Mouse (Mus musculus): ENCODE results near the gene Gm7145. TPM values are rescaled to one million over a fixed set of nuclear protein-coding genes. Genes with fewer than 3 reads are reported as not detected.
"Not testable (repeated sequence)": the region's sequence is repeated elsewhere in the genome, so short reads cannot be mapped to it uniquely, and the experiment has no call there.

The Gm7145 gene
- not detected in 2 replicates for polyA plus RNA-seq (2012; rRNA removed)

DNA sequence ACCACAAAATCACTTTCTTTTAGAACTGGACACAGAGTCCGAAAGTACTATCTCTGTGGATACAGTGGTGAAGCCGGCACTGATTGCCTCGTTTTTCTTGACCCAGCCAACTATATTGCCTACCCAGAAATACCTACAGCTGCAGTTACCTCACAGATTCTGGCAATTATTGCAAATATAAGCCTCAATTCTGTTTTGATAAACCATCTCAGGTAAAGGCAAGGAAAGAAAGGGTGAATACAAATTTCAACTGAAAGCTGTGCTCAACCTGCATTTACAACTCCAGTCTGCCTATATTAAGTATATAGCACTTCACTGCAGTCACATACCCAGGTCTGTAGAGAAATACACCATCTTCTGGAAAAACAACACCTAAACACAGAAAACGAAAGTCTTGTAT, at the start of gene Gm7145:
Gene Gm7145, plus strand, starts transcription at position 301 of the 400 bp plus-strand sequence.
- 79% methylated on average over 4 of the region's 4 CpGs for WGBS
- TF ChIP-seq CTCF (IDR thresholded peaks at IDR 0.05; ENCODE audit: borderline replicate concordance, control insufficient read depth, extremely low read depth, insufficient read depth, low read length, poor library complexity) (no peak), POLR2A (IDR thresholded peaks at IDR 0.05; ENCODE audit: control insufficient read depth, extremely low read depth, insufficient read depth, low read length, poor library complexity) (no peak)
- no peak for DNase-seq
- Histone ChIP-seq H3K4me1 (replicated peaks; ENCODE audit: control insufficient read depth, insufficient read depth, low read length) (no peaks in the 10 kb centered on the region), H3K27ac (ENCODE audit: control insufficient read depth, insufficient read depth, low read length) (no peak within 1 kb of the TSS), H3K4me3 (ENCODE audit: control insufficient read depth, insufficient read depth, low read length) (no peak within 1 kb of the TSS), H3K27me3 (ENCODE audit: control insufficient read depth, insufficient read depth, low read length) (no peaks in the 10 kb centered on the region), H3K36me3 (ENCODE audit: control insufficient read depth, insufficient read depth, low read length) (no peaks in the 10 kb centered on the region)

DNA sequence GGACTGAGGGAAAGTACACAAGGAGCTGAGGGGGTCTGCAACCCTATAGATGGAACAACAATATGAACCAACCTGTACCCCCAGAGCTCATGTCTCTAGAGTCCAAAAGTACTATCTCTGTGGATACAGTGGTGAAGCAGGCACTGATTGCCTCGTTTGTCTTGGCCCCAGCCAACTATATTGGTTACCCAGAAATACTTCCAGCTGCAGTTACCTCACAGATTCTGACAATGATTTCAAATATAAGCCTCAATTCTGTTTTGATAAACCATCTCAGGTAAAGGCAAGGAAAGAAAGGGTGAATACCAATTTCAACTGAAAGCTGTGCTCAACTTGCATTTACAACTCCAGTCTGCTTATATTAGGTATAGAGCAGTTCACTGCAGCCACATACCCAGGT, 38.0 kb upstream of the Gm7145 start, which contains the start of gene Gm28168:
Gene Gm28168, plus strand, starts transcription at position 301 of the 400 bp plus-strand sequence.
- not testable (repeated sequence) for H3K27me3 ChIP-seq (ENCODE audit: control insufficient read depth, insufficient read depth, low read length); H3K4me1 ChIP-seq (replicated peaks; ENCODE audit: control insufficient read depth, insufficient read depth, low read length); H3K36me3 ChIP-seq (ENCODE audit: control insufficient read depth, insufficient read depth, low read length); H3K27ac ChIP-seq (ENCODE audit: control insufficient read depth, insufficient read depth, low read length); DNase-seq; H3K4me3 ChIP-seq (ENCODE audit: control insufficient read depth, insufficient read depth, low read length)
- WGBS = 48% methylated on average over 1 of the region's 1 CpGs

DNA sequence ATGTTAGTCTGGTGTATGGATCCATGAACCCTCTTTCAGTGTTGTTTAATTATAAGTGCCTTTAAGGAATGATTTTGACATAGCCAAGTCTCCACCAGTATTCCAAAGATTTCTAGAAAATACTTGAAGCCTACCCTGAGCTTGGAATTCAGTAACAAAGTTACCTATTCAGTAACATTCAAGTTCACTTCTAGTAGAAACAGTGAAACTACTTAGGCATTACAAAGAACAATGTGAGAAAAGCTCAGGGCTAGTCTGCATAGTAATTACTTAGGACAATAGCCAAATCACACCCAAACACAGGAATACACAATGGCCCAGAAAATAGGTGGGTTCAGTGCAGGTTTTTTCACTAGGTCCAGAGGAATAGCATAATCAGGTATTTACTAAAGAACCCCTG, 38.1 kb downstream of the Gm7145 start:
- DNase-seq; H3K27ac ChIP-seq (ENCODE audit: control insufficient read depth, insufficient read depth, low read length); H3K4me1 ChIP-seq (replicated peaks; ENCODE audit: control insufficient read depth, insufficient read depth, low read length); H3K4me3 ChIP-seq (ENCODE audit: control insufficient read depth, insufficient read depth, low read length); H3K27me3 ChIP-seq (ENCODE audit: control insufficient read depth, insufficient read depth, low read length); H3K36me3 ChIP-seq (ENCODE audit: control insufficient read depth, insufficient read depth, low read length): not testable (repeated sequence)

DNA sequence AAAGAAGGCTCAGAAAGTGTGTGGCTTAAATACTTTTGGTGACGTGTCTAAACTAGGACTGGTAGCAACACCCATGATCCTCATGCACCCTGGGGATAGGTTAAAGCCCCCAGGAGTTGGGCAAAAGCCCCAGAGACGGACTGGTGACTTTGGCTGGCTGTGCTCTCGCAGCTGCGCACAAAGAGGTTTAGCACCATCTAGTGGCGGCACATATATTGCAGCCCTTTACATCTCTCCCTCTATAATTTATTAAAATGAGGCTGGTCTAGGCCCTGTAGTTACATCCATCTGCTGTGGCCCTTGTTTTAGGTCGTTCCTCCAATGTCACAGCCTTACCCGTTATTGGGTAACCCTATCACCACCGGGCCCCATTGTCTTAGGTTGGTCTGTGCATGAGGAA, 47.0 kb downstream of the Gm7145 start:
- H3K27me3 ChIP-seq (ENCODE audit: control insufficient read depth, insufficient read depth, low read length); H3K36me3 ChIP-seq (ENCODE audit: control insufficient read depth, insufficient read depth, low read length); H3K4me3 ChIP-seq (ENCODE audit: control insufficient read depth, insufficient read depth, low read length); H3K4me1 ChIP-seq (replicated peaks; ENCODE audit: control insufficient read depth, insufficient read depth, low read length); H3K27ac ChIP-seq (ENCODE audit: control insufficient read depth, insufficient read depth, low read length); DNase-seq: not testable (repeated sequence)
- WGBS = 23% methylated on average over 8 of the region's 8 CpGs

Other genes with a start within 250 kb of the Gm7145 start
- gene B020011L13Rik, start 184.8 kb upstream of the Gm7145 start, polyA plus RNA-seq (2012; rRNA removed) = not detected in 2 replicates
- not detected in 2 replicates for gene Gm28360, start 135.9 kb upstream of the Gm7145 start, polyA plus RNA-seq (2012; rRNA removed)
- gene Gm28168, start 37.9 kb upstream of the Gm7145 start, polyA plus RNA-seq (2012; rRNA removed) = not detected in 2 replicates
- not detected in 2 replicates for gene Gm29106, start 210.6 kb downstream of the Gm7145 start, polyA plus RNA-seq (2012; rRNA removed)